Mouse (Mus musculus) C2C12 (cell line): ENCODE results near the gene Capn9. TPM values are rescaled to one million over a fixed set of nuclear protein-coding genes. Genes with fewer than 3 reads are reported as not detected.

ENCODE experiments used
- H3K27me3 ChIP-seq: one replicate; pipeline ENCODE4 v1.6.1; 2011; ENCODE audit not compliant: control insufficient read depth, insufficient read depth, insufficient read length
- H3K36me3 ChIP-seq: one replicate; pipeline ENCODE4 v1.6.1; 2011; ENCODE audit not compliant: control insufficient read depth, insufficient read depth
- H3K4me3 ChIP-seq: one replicate; pipeline ENCODE4 v1.5.1; 2011; ENCODE audit warnings: mild to moderate bottlenecking, control low read depth; ENCODE audit not compliant: poor library complexity, insufficient read depth, severe bottlenecking
- H3K79me2 ChIP-seq: one replicate; pipeline ENCODE4 v1.6.1; 2011; ENCODE audit not compliant: control insufficient read depth, insufficient read depth
- H3K79me3 ChIP-seq: one replicate; pipeline ENCODE4 v1.6.1; 2011; ENCODE audit warnings: low read depth, control low read depth
- H3ac ChIP-seq: one replicate; pipeline ENCODE3; 2011; ENCODE audit warnings: low read depth; ENCODE audit not compliant: control insufficient read depth, insufficient read length
- CEBPB ChIP-seq: IDR thresholded peaks from one replicate; pipeline ENCODE4 v1.6.1; 2011; ENCODE audit warnings: low read depth, mild to moderate bottlenecking, control low read depth, moderate library complexity
- CTCF ChIP-seq: IDR thresholded peaks from one replicate; pipeline ENCODE4 v1.5.1; 2011; ENCODE audit not compliant: control insufficient read depth, insufficient read depth, insufficient read length
- FOSL1 ChIP-seq: IDR thresholded peaks from one replicate; pipeline ENCODE4 v1.8.0; 2011; ENCODE audit warnings: mild to moderate bottlenecking, low read length; ENCODE audit not compliant: poor library complexity, insufficient read depth, severe bottlenecking
- MAX ChIP-seq: IDR thresholded peaks from one replicate; pipeline ENCODE4 v1.6.1; 2011; ENCODE audit warnings: mild to moderate bottlenecking, control low read depth
- MYOD1 ChIP-seq: IDR thresholded peaks from one replicate; pipeline ENCODE4 v1.6.1; 2011; ENCODE audit warnings: low read depth; ENCODE audit not compliant: control insufficient read depth, insufficient read length
- MYOG ChIP-seq: IDR thresholded peaks from one replicate; pipeline ENCODE4 v1.6.1; 2011; ENCODE audit not compliant: control insufficient read depth, insufficient read length; ENCODE audit errors: extremely low read depth
- USF1 ChIP-seq: IDR thresholded peaks from one replicate; pipeline ENCODE4 v1.6.1; 2011; ENCODE audit warnings: low read depth, mild to moderate bottlenecking, control low read depth, moderate library complexity
- polyA plus RNA-seq: library from polyadenylated mRNA; unstranded; fragments of >200 nt; fragmentation: generic; extraction: Trizol; gene quantifications from one replicate; pipeline ENCODE4 v1.2.1, GENCODE M21; 2012; ENCODE audit warnings: missing spikeins

The Capn9 gene
- polyA plus RNA-seq, 1 experiment = not detected

DNA sequence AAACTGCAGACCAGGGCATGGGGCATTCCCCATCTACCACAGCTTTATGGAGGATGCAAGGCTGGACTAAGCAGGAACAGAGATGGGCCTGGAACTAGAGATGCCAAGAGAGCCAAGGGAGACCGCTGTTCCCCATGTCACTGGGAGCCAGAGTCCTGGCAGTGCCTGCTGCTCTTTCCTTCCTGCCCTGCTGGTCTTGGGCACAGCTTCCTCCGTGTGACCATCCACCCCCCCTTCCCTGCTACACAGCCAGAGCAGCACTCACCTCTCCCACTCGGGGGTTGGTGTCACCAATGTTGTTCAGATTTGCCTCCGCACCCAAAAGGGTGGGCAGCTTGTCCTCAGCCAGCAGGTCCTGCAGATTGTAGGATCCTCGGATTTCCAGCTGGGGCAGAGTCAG is 18.4 kb upstream of the Capn9 start:
- no peak for TF ChIP-seq MYOD1
- no peak for TF ChIP-seq CEBPB
- no peak for TF ChIP-seq CTCF
- TF ChIP-seq USF1 = no peak
- TF ChIP-seq FOSL1 = no peak
- no peak for TF ChIP-seq MAX
- TF ChIP-seq MYOG = no peak
- H3K79me2 ChIP-seq = no peaks in the 10 kb centered on the region
- H3K27me3 ChIP-seq = peaks cover 27% of the 10 kb centered on the region
- peaks cover 3% of the 10 kb centered on the region for H3K36me3 ChIP-seq
- no peaks in the 10 kb centered on the region for H3K79me3 ChIP-seq
- H3K4me3 ChIP-seq = no peak overlapping the region
- H3ac ChIP-seq = no peak overlapping the region

- TF ChIP-seq CTCF (no peak), MYOD1 (no peak), MAX (no peak), FOSL1 (no peak), MYOG (no peak), USF1 (no peak), CEBPB (no peak)
- H3K79me3 ChIP-seq = no peaks in the 10 kb centered on the region
- H3K4me3 ChIP-seq = no peak overlapping the region
- H3ac ChIP-seq = no peak overlapping the region
- H3K79me2 ChIP-seq = no peaks in the 10 kb centered on the region
- H3K27me3 ChIP-seq = peaks cover 60% of the 10 kb centered on the region
- H3K36me3 ChIP-seq = no peaks in the 10 kb centered on the region
These were observed 8.8 kb upstream of the Capn9 start for GRCm38 (mm10) chr8:124567126-124567525.

- TF ChIP-seq CEBPB (no peak), FOSL1 (no peak), MAX (no peak), CTCF (no peak), MYOG (no peak), MYOD1 (no peak), USF1 (no peak)
- peaks cover 58% of the 10 kb centered on the region for H3K27me3 ChIP-seq
- no peak overlapping the region for H3ac ChIP-seq
- H3K4me3 ChIP-seq = no peak overlapping the region
- H3K36me3 ChIP-seq = no peaks in the 10 kb centered on the region
- H3K79me2 ChIP-seq = no peaks in the 10 kb centered on the region
- H3K79me3 ChIP-seq = no peaks in the 10 kb centered on the region
These were observed 8.3 kb upstream of the Capn9 start for GRCm38 (mm10) chr8:124567584-124567983.

GRCm38 (mm10) chr8:124569100-124569499 is 6.8 kb upstream of the Capn9 start:
- peaks cover 43% of the 10 kb centered on the region for H3K27me3 ChIP-seq

GRCm38 (mm10) chr8:124569593-124569992 is 6.3 kb upstream of the Capn9 start, which contains the start of gene Agt:
TSS of gene Agt (minus strand) at chr8:124569706.
- no peaks in the 10 kb centered on the region for H3K79me2 ChIP-seq
- H3ac ChIP-seq = no peak within 1 kb of the TSS
- no peak within 1 kb of the TSS for H3K4me3 ChIP-seq
- TF ChIP-seq USF1 (no peak), MYOD1 (no peak), FOSL1 (no peak), CTCF (no peak), CEBPB (no peak)
- H3K36me3 ChIP-seq = no peaks in the 10 kb centered on the region
- H3K79me3 ChIP-seq = no peaks in the 10 kb centered on the region
- peaks cover 38% of the 10 kb centered on the region for H3K27me3 ChIP-seq

More at GRCm38 (mm10) chr8:124569100-124569499, 6.8 kb upstream of the Capn9 start:
- Histone ChIP-seq H3K79me3 (no peaks in the 10 kb centered on the region), H3K36me3 (no peaks in the 10 kb centered on the region), H3K4me3 (no peak overlapping the region), H3K79me2 (no peaks in the 10 kb centered on the region), H3ac (no peak overlapping the region)
- TF ChIP-seq MYOG = no peak
- no peak for TF ChIP-seq MAX
- no peak for TF ChIP-seq FOSL1
- TF ChIP-seq USF1 = peak; percentile 46
- TF ChIP-seq MYOD1 = no peak
- no peak for TF ChIP-seq CTCF

- H3ac ChIP-seq = no peak overlapping the region
- H3K4me3 ChIP-seq = no peak overlapping the region
- TF ChIP-seq CEBPB (no peak), USF1 (no peak), FOSL1 (no peak), MAX (no peak), MYOD1 (no peak), MYOG (no peak), CTCF (no peak)
- peaks cover 42% of the 10 kb centered on the region for H3K27me3 ChIP-seq
- H3K79me3 ChIP-seq = no peaks in the 10 kb centered on the region
- no peaks in the 10 kb centered on the region for H3K36me3 ChIP-seq
- H3K79me2 ChIP-seq = no peaks in the 10 kb centered on the region
These were observed 4.0 kb upstream of the Capn9 start for GRCm38 (mm10) chr8:124571732-124572429.
